Mouse (Mus musculus): ENCODE measurements around the gene Olfr571.

DNA sequence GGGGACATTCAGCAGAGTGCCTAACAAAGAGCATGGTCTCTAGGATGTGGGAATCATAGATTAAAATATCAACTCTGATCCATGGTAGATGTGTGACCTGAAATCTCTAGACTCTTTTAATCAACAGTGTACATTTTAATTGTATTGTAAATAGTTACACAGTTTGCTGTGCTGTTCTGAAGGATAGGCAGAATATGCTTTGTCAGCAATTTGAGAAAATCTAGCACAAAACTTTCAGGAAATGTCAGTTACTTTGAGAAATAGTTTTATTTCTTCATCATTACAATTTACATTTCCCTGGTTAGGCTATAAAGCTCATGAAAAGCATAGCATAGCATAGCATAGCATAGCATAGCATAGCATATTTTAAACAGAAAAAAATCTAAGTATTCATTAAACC is 61.5 kb downstream of the Olfr571 start:
- no peak for TF ChIP-seq CTCF (IDR thresholded peaks at IDR 0.05; ENCODE audit: low read depth, low read length)
- no peak for TF ChIP-seq POLR2A (IDR thresholded peaks at IDR 0.05; ENCODE audit: extremely low read depth, insufficient read depth, low read length)
